Mouse (Mus musculus): Measurements from ENCODE around the gene Cenpx. TPM values are rescaled to one million over a fixed set of nuclear protein-coding genes. Genes with fewer than 3 reads are reported as not detected.
A peak's percentile ranks its signal among the peaks of the same experiment; 100 is the strongest.
"Not testable (repeated sequence)": the region's sequence is repeated elsewhere in the genome, so short reads cannot be mapped to it uniquely, and the experiment has no call there.

The Cenpx gene
- polyA plus RNA-seq, 1 experiment from 2014 or later = 81.0 TPM

DNA sequence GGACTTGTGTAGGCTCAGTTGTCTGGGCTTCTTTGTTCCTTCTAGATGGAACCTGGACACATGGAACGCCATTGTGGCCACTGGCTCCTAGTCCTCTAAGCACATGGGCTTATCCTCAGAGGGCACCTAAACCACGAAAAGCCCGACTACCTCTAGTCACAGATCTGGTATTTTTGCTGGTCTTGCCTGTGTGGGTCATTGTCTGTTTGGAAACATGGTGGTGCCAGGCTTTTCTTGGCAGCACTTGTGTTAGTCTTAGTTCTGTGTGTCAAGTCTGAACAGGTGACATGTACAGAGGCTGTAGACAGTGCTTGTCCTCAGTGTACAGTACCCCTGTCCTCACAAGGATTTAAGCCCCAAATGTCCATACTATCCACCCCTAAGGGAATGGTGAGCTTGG lies 30.0 kb downstream of the Cenpx start:
- no peak for DNase-seq
- no peak overlapping the region for H3K4me2 ChIP-seq (ENCODE audit: low read depth, low read length)
- 75% methylated on average over 3 of the region's 3 CpGs for WGBS (ENCODE audit: insufficient replicate concordance)

DNA sequence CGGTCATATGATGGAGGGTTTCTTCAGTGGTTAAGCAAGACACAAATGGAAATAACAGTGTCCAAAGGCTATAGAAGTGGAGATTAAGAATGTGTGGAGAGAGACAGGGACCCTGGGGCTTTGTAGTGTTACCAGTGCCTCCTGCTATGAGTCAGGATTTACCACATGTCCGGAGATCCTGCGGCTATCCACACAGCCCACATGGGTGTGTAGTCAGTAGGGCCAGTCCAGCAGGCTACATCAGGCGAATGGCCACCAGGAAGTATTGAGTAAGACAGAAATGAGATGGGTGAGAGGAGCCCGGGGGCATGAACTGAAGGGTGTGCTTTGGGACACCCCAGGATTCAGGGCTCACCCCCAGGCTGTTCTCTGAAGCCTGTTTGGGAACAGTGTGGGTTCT lies 30.9 kb downstream of the Cenpx start:
- ATAC-seq = no peak
- no peak overlapping the region for H3K9ac ChIP-seq (replicated peaks)
- peaks cover 11% of the 10 kb centered on the region; the same call in 1 of the 2 replicates for H3K4me1 ChIP-seq (ENCODE audit: insufficient read depth)
- no peak for DNase-seq
- no peak overlapping the region for H3K4me3 ChIP-seq (ENCODE audit: low read depth, low read length)
- TF ChIP-seq EP300 (IDR thresholded peaks at IDR 0.05; ENCODE audit: low read depth) = no peak
- WGBS (ENCODE audit: insufficient replicate concordance) = 87% methylated on average over 5 of the region's 5 CpGs
- no peaks in the 10 kb centered on the region for H3K27me3 ChIP-seq (ENCODE audit: insufficient read depth, low read length)
- H3K27ac ChIP-seq (ENCODE audit: low read depth) = no peak overlapping the region
- no peak overlapping the region for H3K4me2 ChIP-seq (ENCODE audit: low read depth, low read length)
- peaks cover 37% of the 10 kb centered on the region for H3K36me3 ChIP-seq (replicated peaks; ENCODE audit: insufficient read depth, low read length)
- no peaks in the 10 kb centered on the region for H3K9me3 ChIP-seq (ENCODE audit: low read length)

More for the DNA sequence above, 30.0 kb downstream of the Cenpx start:
- H3K9ac ChIP-seq (replicated peaks) = no peak overlapping the region
- H3K27ac ChIP-seq (ENCODE audit: low read depth) = no peak overlapping the region
- no peaks in the 10 kb centered on the region for H3K27me3 ChIP-seq (ENCODE audit: insufficient read depth, low read length)
- TF ChIP-seq EP300 (IDR thresholded peaks at IDR 0.05; ENCODE audit: low read depth) = no peak
- no peak for TF ChIP-seq CTCF (IDR thresholded peaks at IDR 0.05; ENCODE audit: low read depth)
- peaks cover 37% of the 10 kb centered on the region for H3K36me3 ChIP-seq (replicated peaks; ENCODE audit: insufficient read depth, low read length)
- no peaks in the 10 kb centered on the region for H3K9me3 ChIP-seq (ENCODE audit: low read length)
- no peak overlapping the region for H3K4me3 ChIP-seq (ENCODE audit: low read depth, low read length)
- ATAC-seq = no peak
- H3K4me1 ChIP-seq (ENCODE audit: insufficient read depth) = peaks cover 11% of the 10 kb centered on the region; the same call in 1 of the 2 replicates

DNA sequence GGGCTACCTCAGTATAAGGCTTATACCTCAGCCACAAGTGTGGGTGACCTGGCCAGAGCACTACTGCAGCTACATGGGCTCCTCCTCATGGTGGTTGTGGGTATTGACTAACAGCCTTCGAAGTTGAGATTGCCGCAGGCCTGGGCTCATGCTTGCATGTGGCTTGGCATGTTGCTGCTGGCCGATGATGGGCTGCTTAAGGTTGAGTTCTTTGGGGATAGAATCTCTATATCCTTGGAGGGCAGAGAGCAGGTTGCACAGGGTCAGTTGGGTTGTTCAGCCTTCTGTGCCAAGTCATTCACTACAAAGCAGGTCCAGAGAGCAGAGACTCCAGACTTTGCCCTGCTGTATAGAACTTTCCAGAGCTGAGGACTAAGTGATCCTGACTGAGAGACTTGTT lies 33.6 kb downstream of the Cenpx start:
- TF ChIP-seq EP300 (IDR thresholded peaks at IDR 0.05; ENCODE audit: low read depth) (no peak), CTCF (IDR thresholded peaks at IDR 0.05; ENCODE audit: low read depth) (peak; percentile 75)
- peak; percentile 52 for DNase-seq
- H3K4me2 ChIP-seq (ENCODE audit: low read depth, low read length) = no peak overlapping the region
- peaks cover 31% of the 10 kb centered on the region for H3K36me3 ChIP-seq (replicated peaks; ENCODE audit: insufficient read depth, low read length)
- H3K4me1 ChIP-seq (ENCODE audit: insufficient read depth) = peaks cover 18% of the 10 kb centered on the region
- H3K9me3 ChIP-seq (ENCODE audit: low read length) = no peaks in the 10 kb centered on the region
- no peak overlapping the region for H3K9ac ChIP-seq (replicated peaks)
- H3K27ac ChIP-seq (ENCODE audit: low read depth) = 0 out of 2 replicates have a peak overlapping the region, but pooled peaks have one; percentile 13
- no peak overlapping the region for H3K4me3 ChIP-seq (ENCODE audit: low read depth, low read length)
- H3K27me3 ChIP-seq (ENCODE audit: insufficient read depth, low read length) = no peaks in the 10 kb centered on the region
- peak; percentile 73 for ATAC-seq
- 65% methylated on average over 3 of the region's 3 CpGs for WGBS (ENCODE audit: insufficient replicate concordance)

DNA sequence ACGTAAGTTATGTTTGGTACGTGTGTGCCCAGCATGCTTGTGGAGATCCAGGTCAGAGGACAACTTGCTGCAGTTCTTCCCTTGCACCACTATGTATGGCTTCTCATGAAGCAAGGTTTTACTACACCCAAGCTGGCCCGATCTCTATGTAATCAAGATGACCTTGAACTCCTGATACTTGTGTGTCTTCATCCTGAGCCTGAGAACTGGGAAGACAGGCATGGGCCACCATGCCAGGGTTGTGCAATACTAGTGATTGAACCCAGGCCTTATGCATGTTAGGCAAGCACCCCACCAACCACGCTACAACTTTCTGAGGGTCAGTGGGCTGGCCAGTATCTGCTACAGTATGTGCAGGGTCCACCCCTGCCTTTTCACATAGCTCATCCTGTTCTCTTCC lies 36.6 kb downstream of the Cenpx start:
- TF ChIP-seq CTCF (IDR thresholded peaks at IDR 0.05; ENCODE audit: low read depth) = no peak
- TF ChIP-seq EP300 (IDR thresholded peaks at IDR 0.05; ENCODE audit: low read depth) = no peak
- H3K9me3 ChIP-seq (ENCODE audit: low read length) = no peaks in the 10 kb centered on the region
- WGBS (ENCODE audit: insufficient replicate concordance) = 79% methylated on average over 4 of the region's 4 CpGs
- no peak overlapping the region for H3K4me2 ChIP-seq (ENCODE audit: low read depth, low read length)
- H3K4me1 ChIP-seq (ENCODE audit: insufficient read depth) = peaks cover 37% of the 10 kb centered on the region
- peaks cover 29% of the 10 kb centered on the region for H3K36me3 ChIP-seq (replicated peaks; ENCODE audit: insufficient read depth, low read length)
- DNase-seq (no peak), ATAC-seq (no peak)
- 0 out of 2 replicates have a peak overlapping the region, but pooled peaks have one; percentile 55 for H3K27ac ChIP-seq (ENCODE audit: low read depth)
- H3K4me3 ChIP-seq (ENCODE audit: low read depth, low read length) = no peak overlapping the region
- H3K9ac ChIP-seq (replicated peaks) = no peak overlapping the region
- no peaks in the 10 kb centered on the region for H3K27me3 ChIP-seq (ENCODE audit: insufficient read depth, low read length)

DNA sequence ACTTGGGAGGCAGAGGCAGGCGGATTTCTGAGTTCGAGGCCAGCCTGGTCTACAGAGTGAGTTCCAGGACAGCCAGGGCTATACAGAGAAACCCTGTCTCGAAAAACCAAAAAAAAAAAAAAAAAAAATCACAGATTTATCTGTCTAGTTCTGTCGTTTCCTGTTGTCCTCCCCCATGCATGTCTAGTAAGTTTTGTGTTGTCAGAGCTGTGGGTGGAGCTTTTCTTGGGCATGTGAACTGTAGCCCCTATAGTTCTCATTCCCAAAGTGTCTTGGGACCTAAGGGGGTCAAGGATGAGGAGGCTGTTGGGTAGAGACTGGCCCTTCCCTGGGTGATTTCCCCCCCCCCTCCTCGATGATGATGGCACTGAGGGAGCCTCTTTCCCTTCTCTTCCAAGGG lies 37.7 kb downstream of the Cenpx start:
- Histone ChIP-seq H3K9ac (replicated peaks) (0 out of 2 replicates have a peak overlapping the region, but pooled peaks have one; percentile 16), H3K36me3 (replicated peaks; ENCODE audit: insufficient read depth, low read length) (peaks cover 22% of the 10 kb centered on the region), H3K4me1 (ENCODE audit: insufficient read depth) (peaks cover 37% of the 10 kb centered on the region)
- not testable (repeated sequence) for H3K4me3 ChIP-seq (ENCODE audit: low read depth, low read length); H3K27me3 ChIP-seq (ENCODE audit: insufficient read depth, low read length); DNase-seq; H3K4me2 ChIP-seq (ENCODE audit: low read depth, low read length); ATAC-seq; H3K9me3 ChIP-seq (ENCODE audit: low read length); H3K27ac ChIP-seq (ENCODE audit: low read depth)
- WGBS (ENCODE audit: insufficient replicate concordance) = 66% methylated on average over 4 of the region's 5 CpGs

DNA sequence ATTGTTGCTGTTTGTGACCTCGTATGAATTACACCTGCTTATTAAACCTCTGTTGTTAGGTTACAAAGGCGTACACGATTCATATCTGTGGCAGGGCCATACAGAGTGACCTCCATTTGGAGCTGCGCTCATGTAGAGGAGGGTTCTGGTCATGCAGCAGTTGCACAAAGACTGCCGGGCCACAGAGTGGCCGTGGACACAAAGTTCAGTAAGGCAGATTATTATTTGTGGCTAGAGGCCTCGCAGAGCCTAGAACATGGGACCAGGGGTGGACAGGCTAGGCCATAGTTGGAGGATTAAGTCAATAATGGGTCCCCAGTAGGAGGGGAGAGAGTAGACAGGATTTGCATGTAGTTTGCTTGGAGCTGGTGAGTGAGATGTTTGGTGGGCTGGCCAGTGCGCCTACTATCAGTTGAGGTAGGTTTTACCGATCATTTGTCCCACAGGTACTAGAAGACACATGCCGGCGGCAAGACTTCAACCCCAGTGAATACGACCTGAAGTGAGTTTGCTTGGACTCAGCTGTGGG lies 39.9 kb downstream of the Cenpx start:
- peaks cover 9% of the 10 kb centered on the region for H3K36me3 ChIP-seq (replicated peaks; ENCODE audit: insufficient read depth, low read length)
- no peaks in the 10 kb centered on the region for H3K9me3 ChIP-seq (ENCODE audit: low read length)
- H3K4me1 ChIP-seq (ENCODE audit: insufficient read depth) = peaks cover 37% of the 10 kb centered on the region
- H3K4me3 ChIP-seq (ENCODE audit: low read depth, low read length) = peak overlapping the region; percentile 75
- H3K9ac ChIP-seq (replicated peaks) = peak overlapping the region; percentile 71
- H3K27me3 ChIP-seq (ENCODE audit: insufficient read depth, low read length) = no peaks in the 10 kb centered on the region
- DNase-seq (no peak), ATAC-seq (peak; percentile 16)
- H3K4me2 ChIP-seq (ENCODE audit: low read depth, low read length) = peak overlapping the region; percentile 79
- TF ChIP-seq CTCF (IDR thresholded peaks at IDR 0.05; ENCODE audit: low read depth) (no peak), EP300 (IDR thresholded peaks at IDR 0.05; ENCODE audit: low read depth) (peak; percentile 48; the same call in 1 of the 2 replicates)
- 30% methylated on average over 12 of the region's 12 CpGs for WGBS (ENCODE audit: insufficient replicate concordance)
- peak overlapping the region; percentile 83 for H3K27ac ChIP-seq (ENCODE audit: low read depth)
